ENCODE assay signal across 9 mouse cellular contexts in genomic region chr6:83341387-83341786, GRCm38 (mm10).
DNase-seq lines count a peak whose midpoint lies in the region.
"Had no signal": no experiment of that assay in that cellular context is flagged by ENCODE, and none has a peak within 500 bp of the region (broad histone marks: within the 10 kb centered on the region; RNA-seq: fewer than 3 reads in every experiment).

No protein-coding gene starts in this region.

- DNase-seq in cerebellum, adult 18-20 months: peak; percentile 70 to 76
- DNase-seq in cerebellum, adult 9-11 months: no peak
- peak; percentile 70 to 87 for DNase-seq in cerebellum, postnatal 25 days
- DNase-seq in cerebellum, postnatal 4 days (ENCODE audit: low spot score in 2 of 2): no peak
- DNase-seq in MN1 (ENCODE audit: low spot score): peak; percentile 49
- peak; percentile 66 for DNase-seq in brain, adult 2 months (ENCODE audit: low read depth, low spot score)
- DNase-seq: gastrocnemius, postnatal 10 days; heart, adult 2 months; kidney, adult 2 months had no signal

Comparison
In these comparisons a context has a peak if more than half of its experiments do, and no peak if none do; other contexts are left out.
1. DNase-seq: peak in cerebellum, adult 18-20 months (2 of 2), cerebellum, postnatal 25 days (2 of 2), MN1 (single experiment) and brain, adult 2 months (single experiment); none in cerebellum, adult 9-11 months (single experiment) and cerebellum, postnatal 4 days (0 of 2).